Mouse (Mus musculus) C2C12 (cell line): Measurements from ENCODE around the gene Hsd17b2. TPM values are rescaled to one million over a fixed set of nuclear protein-coding genes. Genes with fewer than 3 reads are reported as not detected.

Experiments
- H3K27me3 ChIP-seq: one replicate; pipeline ENCODE4 v1.6.1; 2011; ENCODE audit not compliant: control insufficient read depth, insufficient read depth, insufficient read length
- H3K36me3 ChIP-seq: one replicate; pipeline ENCODE4 v1.6.1; 2011; ENCODE audit not compliant: control insufficient read depth, insufficient read depth
- H3K4me3 ChIP-seq: one replicate; pipeline ENCODE4 v1.5.1; 2011; ENCODE audit warnings: mild to moderate bottlenecking, control low read depth; ENCODE audit not compliant: poor library complexity, insufficient read depth, severe bottlenecking
- H3K79me2 ChIP-seq: one replicate; pipeline ENCODE4 v1.6.1; 2011; ENCODE audit not compliant: control insufficient read depth, insufficient read depth
- H3K79me3 ChIP-seq: one replicate; pipeline ENCODE4 v1.6.1; 2011; ENCODE audit warnings: low read depth, control low read depth
- H3ac ChIP-seq: one replicate; pipeline ENCODE3; 2011; ENCODE audit warnings: low read depth; ENCODE audit not compliant: control insufficient read depth, insufficient read length
- CEBPB ChIP-seq: IDR thresholded peaks from one replicate; pipeline ENCODE4 v1.6.1; 2011; ENCODE audit warnings: low read depth, mild to moderate bottlenecking, control low read depth, moderate library complexity
- CTCF ChIP-seq: IDR thresholded peaks from one replicate; pipeline ENCODE4 v1.5.1; 2011; ENCODE audit not compliant: control insufficient read depth, insufficient read depth, insufficient read length
- FOSL1 ChIP-seq: IDR thresholded peaks from one replicate; pipeline ENCODE4 v1.8.0; 2011; ENCODE audit warnings: mild to moderate bottlenecking, low read length; ENCODE audit not compliant: poor library complexity, insufficient read depth, severe bottlenecking
- MAX ChIP-seq: IDR thresholded peaks from one replicate; pipeline ENCODE4 v1.6.1; 2011; ENCODE audit warnings: mild to moderate bottlenecking, control low read depth
- MYOD1 ChIP-seq: IDR thresholded peaks from one replicate; pipeline ENCODE4 v1.6.1; 2011; ENCODE audit warnings: low read depth; ENCODE audit not compliant: control insufficient read depth, insufficient read length
- MYOG ChIP-seq: IDR thresholded peaks from one replicate; pipeline ENCODE4 v1.6.1; 2011; ENCODE audit not compliant: control insufficient read depth, insufficient read length; ENCODE audit errors: extremely low read depth
- USF1 ChIP-seq: IDR thresholded peaks from one replicate; pipeline ENCODE4 v1.6.1; 2011; ENCODE audit warnings: low read depth, mild to moderate bottlenecking, control low read depth, moderate library complexity
- long read RNA-seq, 2 experiments: library from polyadenylated mRNA; unstranded; transcript quantifications; one replicate each; pipeline ENCODE4 v2.0.0; 2019 to 2020
- polyA plus RNA-seq: library from polyadenylated mRNA; unstranded; fragments of >200 nt; fragmentation: generic; extraction: Trizol; gene quantifications from one replicate; pipeline ENCODE4 v1.2.1, GENCODE M21; 2012; ENCODE audit warnings: missing spikeins

The Hsd17b2 gene
- not detected for polyA plus RNA-seq
- long read RNA-seq, experiment 1, result 0 reads
- long read RNA-seq, experiment 2, result 0 reads

- Histone ChIP-seq H3K4me3 (no peak within 1 kb of the TSS), H3K79me3 (no peaks in the 10 kb centered on the region), H3K27me3 (peaks cover 4% of the 10 kb centered on the region), H3K79me2 (no peaks in the 10 kb centered on the region), H3K36me3 (no peaks in the 10 kb centered on the region), H3ac (no peak within 1 kb of the TSS)
- TF ChIP-seq USF1, result no peak
These were observed at the start of gene Hsd17b2 for GRCm38 (mm10) chr8:117701859-117702258. TSS of gene Hsd17b2 (plus strand) at chr8:117701904.

GRCm38 (mm10) chr8:117652318-117652717, 49.4 kb upstream of the Hsd17b2 start:
- no peak overlapping the region for H3K4me3 ChIP-seq
- no peaks in the 10 kb centered on the region for H3K36me3 ChIP-seq
- no peaks in the 10 kb centered on the region for H3K27me3 ChIP-seq
- H3K79me2 ChIP-seq, result no peaks in the 10 kb centered on the region
- no peak overlapping the region for H3ac ChIP-seq
- TF ChIP-seq MAX (no peak), CTCF (no peak), MYOD1 (no peak), MYOG (no peak), USF1 (no peak), CEBPB (no peak), FOSL1 (no peak)
- no peaks in the 10 kb centered on the region for H3K79me3 ChIP-seq

- no peaks in the 10 kb centered on the region for H3K79me2 ChIP-seq
- H3K4me3 ChIP-seq, result no peak overlapping the region
- TF ChIP-seq CTCF (no peak), USF1 (no peak), MYOG (no peak), MYOD1 (no peak)
- H3ac ChIP-seq, result no peak overlapping the region
- no peaks in the 10 kb centered on the region for H3K36me3 ChIP-seq
- H3K27me3 ChIP-seq, result no peaks in the 10 kb centered on the region
- H3K79me3 ChIP-seq, result no peaks in the 10 kb centered on the region
These were observed 42.7 kb upstream of the Hsd17b2 start for GRCm38 (mm10) chr8:117658990-117659389.

GRCm38 (mm10) chr8:117660358-117661031, 41.2 kb upstream of the Hsd17b2 start:
- no peaks in the 10 kb centered on the region for H3K79me3 ChIP-seq
- H3K4me3 ChIP-seq, result no peak overlapping the region
- no peaks in the 10 kb centered on the region for H3K27me3 ChIP-seq
- TF ChIP-seq MYOD1 (no peak), MYOG (no peak), USF1 (no peak), MAX (no peak), CEBPB (no peak), CTCF (no peak), FOSL1 (no peak)
- H3K79me2 ChIP-seq, result no peaks in the 10 kb centered on the region
- no peak overlapping the region for H3ac ChIP-seq
- H3K36me3 ChIP-seq, result no peaks in the 10 kb centered on the region

- Histone ChIP-seq H3K27me3 (no peaks in the 10 kb centered on the region), H3K79me3 (no peaks in the 10 kb centered on the region), H3K79me2 (no peaks in the 10 kb centered on the region), H3K4me3 (no peak overlapping the region), H3ac (no peak overlapping the region), H3K36me3 (no peaks in the 10 kb centered on the region)
- TF ChIP-seq MAX (no peak), FOSL1 (no peak), USF1 (no peak), MYOD1 (no peak), CEBPB (no peak), CTCF (no peak), MYOG (no peak)
These were observed 34.2 kb upstream of the Hsd17b2 start for GRCm38 (mm10) chr8:117667349-117668124.

GRCm38 (mm10) chr8:117670461-117670860, 31.2 kb upstream of the Hsd17b2 start:
- Histone ChIP-seq H3ac (no peak overlapping the region), H3K4me3 (no peak overlapping the region), H3K79me3 (no peaks in the 10 kb centered on the region), H3K79me2 (no peaks in the 10 kb centered on the region), H3K27me3 (no peaks in the 10 kb centered on the region), H3K36me3 (no peaks in the 10 kb centered on the region)
- TF ChIP-seq CTCF, result no peak
- TF ChIP-seq FOSL1, result no peak
- no peak for TF ChIP-seq MAX
- no peak for TF ChIP-seq CEBPB
- TF ChIP-seq USF1, result no peak
- TF ChIP-seq MYOG, result no peak
- no peak for TF ChIP-seq MYOD1
